Mouse (Mus musculus) liver, embryonic 12.5 days (tissue): ENCODE measurements around the gene Hoxa6. TPM values are rescaled to one million over a fixed set of nuclear protein-coding genes. Genes with fewer than 3 reads are reported as not detected.

ENCODE experiments used
- ATAC-seq: fragments of 200-750 bp; cut with Nextera tagmentation; 2 replicates; pipeline ENCODE4 v1.8.0; 2017; ENCODE audit warnings: moderate number of reproducible peaks, mild to moderate bottlenecking, moderate library complexity
- H3K27ac ChIP-seq: fragments of 300-500 bp; sonication (generic); 2 replicates; pipeline ENCODE4 v1.5.1; 2016; ENCODE audit warnings: mild to moderate bottlenecking
- H3K27me3 ChIP-seq: fragments of 300-500 bp; sonication (generic); replicated peaks from 2 replicates; pipeline ENCODE4 v1.6.1; 2016; ENCODE audit warnings: mild to moderate bottlenecking, moderate library complexity
- H3K36me3 ChIP-seq: fragments of 300-500 bp; sonication (generic); 2 replicates; pipeline ENCODE4 v1.6.1; 2016; ENCODE audit warnings: mild to moderate bottlenecking, moderate library complexity
- H3K4me1 ChIP-seq: fragments of 300-500 bp; sonication (generic); 2 replicates; pipeline ENCODE4 v1.6.1; 2016
- H3K4me2 ChIP-seq: fragments of 300-500 bp; sonication (generic); 2 replicates; pipeline ENCODE4 v1.6.1; 2016; ENCODE audit warnings: mild to moderate bottlenecking, moderate library complexity
- H3K4me3 ChIP-seq: fragments of 300-500 bp; sonication (generic); 2 replicates; pipeline ENCODE4 v1.5.1; 2016; ENCODE audit warnings: mild to moderate bottlenecking, moderate library complexity
- H3K9ac ChIP-seq: fragments of 300-500 bp; sonication (generic); 2 replicates; pipeline ENCODE4 v1.6.1; 2016; ENCODE audit warnings: mild to moderate bottlenecking, moderate library complexity
- H3K9me3 ChIP-seq: fragments of 300-500 bp; sonication (generic); replicated peaks from 2 replicates; pipeline ENCODE4 v1.6.1; 2016; ENCODE audit warnings: mild to moderate bottlenecking, moderate library complexity
- WGBS: fragments of 180-500 bp; shearing (Covaris S2); methylation state at CpG from one replicate; pipeline ENCODE4 v1.1.7; 2016; ENCODE audit not compliant: insufficient replicate concordance; 5-methylcytosine and 5-hydroxymethylcytosine counted together
- polyA plus RNA-seq: library from polyadenylated mRNA; unstranded; fragments of >200 nt; fragmentation: Nextera tagmentation; extraction: Ambion mirVana; gene quantifications from 2 replicates; pipeline ENCODE4 v1.2.1, GENCODE M21; 2016

Hoxa6 gene
- polyA plus RNA-seq, 1 experiment from 2014 or later = 0.14 TPM

- no peak overlapping the region for H3K9ac ChIP-seq
- H3K9me3 ChIP-seq = no peaks in the 10 kb centered on the region
- 7% methylated on average over 14 of the region's 14 CpGs for WGBS
- peaks cover 8% of the 10 kb centered on the region; the same call in 1 of the 2 replicates for H3K4me1 ChIP-seq
- H3K27me3 ChIP-seq = peaks cover 100% of the 10 kb centered on the region
- H3K4me3 ChIP-seq = no peak overlapping the region
- no peaks in the 10 kb centered on the region for H3K36me3 ChIP-seq
- H3K4me2 ChIP-seq = no peak overlapping the region
- no peak for ATAC-seq
- no peak overlapping the region for H3K27ac ChIP-seq
Measured at GRCm38 (mm10) chr6:52205221-52205620, 3.3 kb downstream of the Hoxa6 start.

- H3K4me2 ChIP-seq = peak within 1 kb of the TSS; percentile 68
- ATAC-seq = no peak
- no peaks in the 10 kb centered on the region for H3K36me3 ChIP-seq
- peaks cover 8% of the 10 kb centered on the region; the same call in 1 of the 2 replicates for H3K4me1 ChIP-seq
- peak within 1 kb of the TSS; percentile 53 for H3K4me3 ChIP-seq
- peak within 1 kb of the TSS; percentile 61 for H3K9ac ChIP-seq
- no peaks in the 10 kb centered on the region for H3K9me3 ChIP-seq
- no peak within 1 kb of the TSS for H3K27ac ChIP-seq
- H3K27me3 ChIP-seq = peaks cover 100% of the 10 kb centered on the region
- under 1% methylated on average over 64 of the region's 65 CpGs for WGBS
Measured at GRCm38 (mm10) chr6:52204050-52204752, 4.3 kb downstream of the Hoxa6 start, which contains the start of gene Hoxa5. TSS of gene Hoxa5 (minus strand) at chr6:52204587.

- WGBS = under 1% methylated on average over 44 of the region's 46 CpGs
- Histone ChIP-seq H3K36me3 (no peaks in the 10 kb centered on the region), H3K4me3 (peak overlapping the region; percentile 53), H3K27me3 (peaks cover 100% of the 10 kb centered on the region), H3K9me3 (no peaks in the 10 kb centered on the region), H3K27ac (no peak overlapping the region), H3K4me2 (peak overlapping the region; percentile 68), H3K4me1 (peaks cover 8% of the 10 kb centered on the region; the same call in 1 of the 2 replicates), H3K9ac (peak overlapping the region; percentile 61)
- ATAC-seq = no peak
Measured at GRCm38 (mm10) chr6:52203371-52204049, 5.0 kb downstream of the Hoxa6 start.

- H3K27ac ChIP-seq = no peak overlapping the region
Measured at GRCm38 (mm10) chr6:52203121-52203370, 5.5 kb downstream of the Hoxa6 start.

GRCm38 (mm10) chr6:52202362-52203120 lies 6.0 kb downstream of the Hoxa6 start:
- WGBS = 9% methylated on average over 22 of the region's 22 CpGs
- Histone ChIP-seq H3K36me3 (no peaks in the 10 kb centered on the region), H3K4me2 (peak overlapping the region; percentile 68), H3K27me3 (peaks cover 100% of the 10 kb centered on the region), H3K27ac (no peak overlapping the region), H3K4me1 (peaks cover 8% of the 10 kb centered on the region; the same call in 1 of the 2 replicates), H3K9ac (0 out of 2 replicates have a peak overlapping the region, but pooled peaks have one; percentile 61), H3K4me3 (peak overlapping the region; percentile 53), H3K9me3 (no peaks in the 10 kb centered on the region)
- no peak for ATAC-seq

More at GRCm38 (mm10) chr6:52203121-52203370, 5.5 kb downstream of the Hoxa6 start:
- no peak for ATAC-seq
- no peaks in the 10 kb centered on the region for H3K9me3 ChIP-seq
- WGBS = under 1% methylated on average over 10 of the region's 10 CpGs
- H3K4me1 ChIP-seq = peaks cover 8% of the 10 kb centered on the region; the same call in 1 of the 2 replicates
- peak overlapping the region; percentile 61 for H3K9ac ChIP-seq
- H3K27me3 ChIP-seq = peaks cover 100% of the 10 kb centered on the region
- no peaks in the 10 kb centered on the region for H3K36me3 ChIP-seq
- peak overlapping the region; percentile 53 for H3K4me3 ChIP-seq
- H3K4me2 ChIP-seq = peak overlapping the region; percentile 68

- WGBS = 50% methylated on average over 1 of the region's 1 CpGs
- Histone ChIP-seq H3K4me2 (no peak overlapping the region), H3K36me3 (no peaks in the 10 kb centered on the region), H3K27ac (no peak overlapping the region), H3K4me1 (peaks cover 8% of the 10 kb centered on the region; the same call in 1 of the 2 replicates), H3K9me3 (no peaks in the 10 kb centered on the region), H3K27me3 (peaks cover 100% of the 10 kb centered on the region), H3K9ac (no peak overlapping the region), H3K4me3 (no peak overlapping the region)
- no peak for ATAC-seq
Measured at GRCm38 (mm10) chr6:52201269-52201668, 7.3 kb downstream of the Hoxa6 start.

- Histone ChIP-seq H3K27ac (no peak overlapping the region), H3K4me1 (peaks cover 8% of the 10 kb centered on the region; the same call in 1 of the 2 replicates), H3K36me3 (no peaks in the 10 kb centered on the region), H3K9ac (no peak overlapping the region), H3K4me3 (no peak overlapping the region), H3K27me3 (peaks cover 100% of the 10 kb centered on the region), H3K4me2 (no peak overlapping the region), H3K9me3 (no peaks in the 10 kb centered on the region)
- no peak for ATAC-seq
- WGBS = 27% methylated on average over 10 of the region's 10 CpGs
Measured at GRCm38 (mm10) chr6:52200751-52201250, 7.7 kb downstream of the Hoxa6 start.

- H3K36me3 ChIP-seq = no peaks in the 10 kb centered on the region
- H3K9ac ChIP-seq = no peak overlapping the region
- H3K9me3 ChIP-seq = no peaks in the 10 kb centered on the region
- H3K4me1 ChIP-seq = peaks cover 8% of the 10 kb centered on the region; the same call in 1 of the 2 replicates
- H3K4me2 ChIP-seq = peak overlapping the region; percentile 3; the same call in 1 of the 2 replicates
- 18% methylated on average over 30 of the region's 30 CpGs for WGBS
- H3K27ac ChIP-seq = no peak overlapping the region
- H3K27me3 ChIP-seq = peaks cover 100% of the 10 kb centered on the region
- no peak for ATAC-seq
- no peak overlapping the region for H3K4me3 ChIP-seq
Measured at GRCm38 (mm10) chr6:52200073-52200750, 8.3 kb downstream of the Hoxa6 start.

GRCm38 (mm10) chr6:52197271-52197670 lies 11.3 kb downstream of the Hoxa6 start:
- Histone ChIP-seq H3K4me3 (no peak overlapping the region), H3K4me2 (no peak overlapping the region), H3K4me1 (peaks cover 3% of the 10 kb centered on the region; the same call in 1 of the 2 replicates), H3K27ac (no peak overlapping the region), H3K27me3 (peaks cover 99% of the 10 kb centered on the region), H3K9ac (no peak overlapping the region), H3K9me3 (no peaks in the 10 kb centered on the region), H3K36me3 (no peaks in the 10 kb centered on the region)
- no peak for ATAC-seq
- WGBS = 6% methylated on average over 10 of the region's 10 CpGs

- Histone ChIP-seq H3K27me3 (peaks cover 99% of the 10 kb centered on the region), H3K9me3 (no peaks in the 10 kb centered on the region), H3K4me3 (no peak overlapping the region), H3K4me1 (peaks cover 7% of the 10 kb centered on the region), H3K27ac (no peak overlapping the region), H3K4me2 (no peak overlapping the region), H3K9ac (no peak overlapping the region), H3K36me3 (no peaks in the 10 kb centered on the region)
- no peak for ATAC-seq
- WGBS = 10% methylated on average over 9 of the region's 9 CpGs
Measured at GRCm38 (mm10) chr6:52196811-52197210, 11.7 kb downstream of the Hoxa6 start.

- 16% methylated on average over 10 of the region's 10 CpGs for WGBS
- Histone ChIP-seq H3K9me3 (no peaks in the 10 kb centered on the region), H3K4me2 (no peak overlapping the region), H3K36me3 (no peaks in the 10 kb centered on the region), H3K9ac (no peak overlapping the region), H3K4me3 (no peak overlapping the region), H3K4me1 (peaks cover 13% of the 10 kb centered on the region), H3K27me3 (peaks cover 99% of the 10 kb centered on the region), H3K27ac (no peak overlapping the region)
- ATAC-seq = no peak
Measured at GRCm38 (mm10) chr6:52194690-52195089, 13.8 kb downstream of the Hoxa6 start.
